Mouse (Mus musculus): ENCODE measurements around the gene Gm5767. TPM values are rescaled to one million over a fixed set of nuclear protein-coding genes. Genes with fewer than 3 reads are reported as not detected.

Gene Gm5767
- polyA plus RNA-seq, 1 experiment from 2014 or later: not detected

GRCm38 (mm10) chr16:8666452-8666851 lies 14.1 kb upstream of the Gm5767 start:
- Histone ChIP-seq H3K9me3 (ENCODE audit: control insufficient read depth, low read length) (no peaks in the 10 kb centered on the region), H3K4me2 (ENCODE audit: low read length) (no peak overlapping the region), H3K27ac (ENCODE audit: low read depth) (no peak overlapping the region), H3K4me3 (ENCODE audit: low read depth, low read length) (no peak overlapping the region), H3K27me3 (replicated peaks; ENCODE audit: control insufficient read depth, insufficient read depth, low read length) (no peaks in the 10 kb centered on the region), H3K36me3 (ENCODE audit: control insufficient read depth, insufficient read depth, low read length) (peaks cover 28% of the 10 kb centered on the region), H3K4me1 (replicated peaks; ENCODE audit: control insufficient read depth, insufficient read depth, low read length) (peaks cover 28% of the 10 kb centered on the region), H3K9ac (ENCODE audit: low read length) (no peak overlapping the region)
- DNase-seq (ENCODE audit: low spot score) (no peak), ATAC-seq (replicated peaks; ENCODE audit: low FRiP score, low TSS enrichment, low read depth) (no peak)
- WGBS: 48% methylated on average over 2 of the region's 2 CpGs

GRCm38 (mm10) chr16:8667261-8667660 lies 13.3 kb upstream of the Gm5767 start:
- Histone ChIP-seq H3K27me3 (replicated peaks; ENCODE audit: control insufficient read depth, insufficient read depth, low read length) (no peaks in the 10 kb centered on the region), H3K4me3 (ENCODE audit: low read depth, low read length) (no peak overlapping the region), H3K36me3 (ENCODE audit: control insufficient read depth, insufficient read depth, low read length) (peaks cover 20% of the 10 kb centered on the region), H3K27ac (ENCODE audit: low read depth) (no peak overlapping the region), H3K9ac (ENCODE audit: low read length) (no peak overlapping the region), H3K9me3 (ENCODE audit: control insufficient read depth, low read length) (no peaks in the 10 kb centered on the region), H3K4me2 (ENCODE audit: low read length) (no peak overlapping the region), H3K4me1 (replicated peaks; ENCODE audit: control insufficient read depth, insufficient read depth, low read length) (peaks cover 28% of the 10 kb centered on the region)
- ATAC-seq (replicated peaks; ENCODE audit: low FRiP score, low TSS enrichment, low read depth) (no peak), DNase-seq (ENCODE audit: low spot score) (no peak)
- 78% methylated on average over 7 of the region's 7 CpGs for WGBS

- Histone ChIP-seq H3K9ac (ENCODE audit: low read length) (no peak overlapping the region), H3K36me3 (ENCODE audit: control insufficient read depth, insufficient read depth, low read length) (peaks cover 15% of the 10 kb centered on the region), H3K27ac (ENCODE audit: low read depth) (no peak overlapping the region), H3K4me2 (ENCODE audit: low read length) (no peak overlapping the region), H3K4me1 (replicated peaks; ENCODE audit: control insufficient read depth, insufficient read depth, low read length) (peaks cover 28% of the 10 kb centered on the region), H3K9me3 (ENCODE audit: control insufficient read depth, low read length) (no peaks in the 10 kb centered on the region), H3K27me3 (replicated peaks; ENCODE audit: control insufficient read depth, insufficient read depth, low read length) (no peaks in the 10 kb centered on the region), H3K4me3 (ENCODE audit: low read depth, low read length) (no peak overlapping the region)
- 71% methylated on average over 4 of the region's 4 CpGs for WGBS
- DNase-seq (ENCODE audit: low spot score): no peak
- ATAC-seq (replicated peaks; ENCODE audit: low FRiP score, low TSS enrichment, low read depth): no peak
These were observed 12.8 kb upstream of the Gm5767 start for GRCm38 (mm10) chr16:8667814-8668213.

- Histone ChIP-seq H3K4me1 (replicated peaks; ENCODE audit: control insufficient read depth, insufficient read depth, low read length) (peaks cover 28% of the 10 kb centered on the region), H3K9ac (ENCODE audit: low read length) (no peak overlapping the region), H3K27ac (ENCODE audit: low read depth) (no peak overlapping the region), H3K4me2 (ENCODE audit: low read length) (no peak overlapping the region), H3K36me3 (ENCODE audit: control insufficient read depth, insufficient read depth, low read length) (peaks cover 9% of the 10 kb centered on the region), H3K27me3 (replicated peaks; ENCODE audit: control insufficient read depth, insufficient read depth, low read length) (no peaks in the 10 kb centered on the region), H3K4me3 (ENCODE audit: low read depth, low read length) (no peak overlapping the region), H3K9me3 (ENCODE audit: control insufficient read depth, low read length) (no peaks in the 10 kb centered on the region)
- WGBS: 75% methylated on average over 2 of the region's 2 CpGs
- DNase-seq (ENCODE audit: low spot score) (no peak), ATAC-seq (replicated peaks; ENCODE audit: low FRiP score, low TSS enrichment, low read depth) (no peak)
These were observed 12.2 kb upstream of the Gm5767 start for GRCm38 (mm10) chr16:8668386-8668785.

- WGBS: 61% methylated on average over 5 of the region's 5 CpGs
- DNase-seq (ENCODE audit: low spot score): no peak
These were observed 11.1 kb upstream of the Gm5767 start for GRCm38 (mm10) chr16:8669432-8669831.

GRCm38 (mm10) chr16:8670041-8671035 lies 10.2 kb upstream of the Gm5767 start:
- Histone ChIP-seq H3K4me2 (ENCODE audit: low read length) (peak overlapping the region; percentile 58), H3K36me3 (ENCODE audit: control insufficient read depth, insufficient read depth, low read length) (0 out of 2 replicates have a peak, but pooled peaks cover 4% of the 10 kb centered on the region), H3K27ac (ENCODE audit: low read depth) (no peak overlapping the region), H3K9me3 (ENCODE audit: control insufficient read depth, low read length) (no peaks in the 10 kb centered on the region), H3K9ac (ENCODE audit: low read length) (peak overlapping the region; percentile 61), H3K27me3 (replicated peaks; ENCODE audit: control insufficient read depth, insufficient read depth, low read length) (no peaks in the 10 kb centered on the region), H3K4me3 (ENCODE audit: low read depth, low read length) (peak overlapping the region; percentile 57), H3K4me1 (replicated peaks; ENCODE audit: control insufficient read depth, insufficient read depth, low read length) (peaks cover 28% of the 10 kb centered on the region)
- WGBS: 7% methylated on average over 13 of the region's 15 CpGs
- DNase-seq (ENCODE audit: low spot score) (peak; percentile 67), ATAC-seq (replicated peaks; ENCODE audit: low FRiP score, low TSS enrichment, low read depth) (0 out of 2 replicates have a peak, but pooled peaks have one; percentile 1)

More at GRCm38 (mm10) chr16:8669432-8669831, 11.1 kb upstream of the Gm5767 start:
- Histone ChIP-seq H3K36me3 (ENCODE audit: control insufficient read depth, insufficient read depth, low read length) (peaks cover 4% of the 10 kb centered on the region; the same call in 1 of the 2 replicates), H3K9me3 (ENCODE audit: control insufficient read depth, low read length) (no peaks in the 10 kb centered on the region), H3K4me3 (ENCODE audit: low read depth, low read length) (no peak overlapping the region), H3K9ac (ENCODE audit: low read length) (0 out of 2 replicates have a peak overlapping the region, but pooled peaks have one; percentile 61), H3K27ac (ENCODE audit: low read depth) (no peak overlapping the region), H3K4me1 (replicated peaks; ENCODE audit: control insufficient read depth, insufficient read depth, low read length) (peaks cover 28% of the 10 kb centered on the region), H3K27me3 (replicated peaks; ENCODE audit: control insufficient read depth, insufficient read depth, low read length) (no peaks in the 10 kb centered on the region), H3K4me2 (ENCODE audit: low read length) (peak overlapping the region; percentile 58)
- no peak for ATAC-seq (replicated peaks; ENCODE audit: low FRiP score, low TSS enrichment, low read depth)

GRCm38 (mm10) chr16:8671551-8672349 lies 8.8 kb upstream of the Gm5767 start, which contains the start of gene Carhsp1:
TSS of gene Carhsp1 (minus strand) at chr16:8672155.
- Histone ChIP-seq H3K4me3 (ENCODE audit: low read depth, low read length) (peak within 1 kb of the TSS; percentile 57), H3K4me1 (replicated peaks; ENCODE audit: control insufficient read depth, insufficient read depth, low read length) (peaks cover 28% of the 10 kb centered on the region), H3K4me2 (ENCODE audit: low read length) (peak within 1 kb of the TSS; percentile 58), H3K27ac (ENCODE audit: low read depth) (peak within 1 kb of the TSS; percentile 82), H3K36me3 (ENCODE audit: control insufficient read depth, insufficient read depth, low read length) (0 out of 2 replicates have a peak, but pooled peaks cover 4% of the 10 kb centered on the region), H3K27me3 (replicated peaks; ENCODE audit: control insufficient read depth, insufficient read depth, low read length) (no peaks in the 10 kb centered on the region), H3K9ac (ENCODE audit: low read length) (peak within 1 kb of the TSS; percentile 61), H3K9me3 (ENCODE audit: control insufficient read depth, low read length) (no peaks in the 10 kb centered on the region)
- ATAC-seq (replicated peaks; ENCODE audit: low FRiP score, low TSS enrichment, low read depth) (peak; percentile 90), DNase-seq (ENCODE audit: low spot score) (peak; percentile 96)
- WGBS: under 1% methylated on average over 67 of the region's 67 CpGs

- ATAC-seq (replicated peaks; ENCODE audit: low FRiP score, low TSS enrichment, low read depth): no peak
- no peak for DNase-seq (ENCODE audit: low spot score)
- H3K27me3 ChIP-seq (replicated peaks; ENCODE audit: control insufficient read depth, insufficient read depth, low read length): no peaks in the 10 kb centered on the region
- H3K9me3 ChIP-seq (ENCODE audit: control insufficient read depth, low read length): no peaks in the 10 kb centered on the region
- peak overlapping the region; percentile 61; the same call in 1 of the 2 replicates for H3K9ac ChIP-seq (ENCODE audit: low read length)
- WGBS: 0% methylated on average over 18 of the region's 18 CpGs
- H3K27ac ChIP-seq (ENCODE audit: low read depth): 0 out of 2 replicates have a peak overlapping the region, but pooled peaks have one; percentile 82
- peaks cover 27% of the 10 kb centered on the region for H3K4me1 ChIP-seq (replicated peaks; ENCODE audit: control insufficient read depth, insufficient read depth, low read length)
- peak overlapping the region; percentile 58 for H3K4me2 ChIP-seq (ENCODE audit: low read length)
- peak overlapping the region; percentile 57 for H3K4me3 ChIP-seq (ENCODE audit: low read depth, low read length)
- H3K36me3 ChIP-seq (ENCODE audit: control insufficient read depth, insufficient read depth, low read length): 0 out of 2 replicates have a peak, but pooled peaks cover 4% of the 10 kb centered on the region
These were observed 8.3 kb upstream of the Gm5767 start for GRCm38 (mm10) chr16:8672350-8672687.
